Mouse (Mus musculus) myocyte (in vitro differentiated cells): Measurements from ENCODE around the gene Golt1a. TPM values are rescaled to one million over a fixed set of nuclear protein-coding genes. Genes with fewer than 3 reads are reported as not detected.

Experiments used
- H3K27me3 ChIP-seq: one replicate; pipeline ENCODE4 v1.6.1; 2011; ENCODE audit not compliant: control insufficient read depth, insufficient read depth, insufficient read length
- H3K36me3 ChIP-seq: one replicate; pipeline ENCODE4 v1.6.1; 2011; ENCODE audit not compliant: control insufficient read depth, insufficient read depth
- H3K4me2 ChIP-seq: one replicate; pipeline ENCODE4 v1.6.1; 2011; ENCODE audit warnings: low read depth, control low read depth
- H3K4me3 ChIP-seq: one replicate; pipeline ENCODE4 v1.5.1; 2011; ENCODE audit warnings: mild to moderate bottlenecking, control low read depth, moderate library complexity
- H3K79me2 ChIP-seq: one replicate; pipeline ENCODE4 v1.6.1; 2011; ENCODE audit not compliant: control insufficient read depth, insufficient read depth
- H3ac ChIP-seq: one replicate; pipeline ENCODE4 v1.6.1; 2011; ENCODE audit not compliant: control insufficient read depth, insufficient read length
- CEBPB ChIP-seq: IDR thresholded peaks from 2 replicates; pipeline ENCODE4 v1.6.1; 2011; ENCODE audit warnings: mild to moderate bottlenecking, moderate library complexity; ENCODE audit not compliant: poor library complexity, insufficient read depth, severe bottlenecking
- E2F4 ChIP-seq: IDR thresholded peaks from one replicate; pipeline ENCODE4 v1.6.1; 2011; ENCODE audit warnings: mild to moderate bottlenecking, control low read depth, moderate library complexity; ENCODE audit not compliant: insufficient read depth
- MAX ChIP-seq: IDR thresholded peaks from one replicate; pipeline ENCODE4 v1.6.1; 2011; ENCODE audit warnings: low read depth, mild to moderate bottlenecking, control low read depth
- MYOD1 ChIP-seq, 3 experiments: IDR thresholded peaks; one replicate each; pipeline ENCODE4 v1.6.1; 2011; ENCODE audit warnings: control low read depth in 2 of 3, low read depth in 2 of 3, mild to moderate bottlenecking in 2 of 3, moderate library complexity in 1 of 3; ENCODE audit not compliant: insufficient read length in 2 of 3, control insufficient read depth in 1 of 3
- MYOG ChIP-seq, 3 experiments: IDR thresholded peaks; one replicate each; pipeline ENCODE4 v1.6.1; 2011; ENCODE audit warnings: control low read depth in 2 of 3, low read depth in 2 of 3, mild to moderate bottlenecking in 2 of 3; ENCODE audit not compliant: insufficient read length in 2 of 3, control insufficient read depth in 1 of 3, insufficient read depth in 1 of 3
- POLR2A ChIP-seq: IDR thresholded peaks from one replicate; pipeline ENCODE4 v1.6.1; 2011; ENCODE audit warnings: low read depth, mild to moderate bottlenecking, control low read depth, moderate library complexity; ENCODE audit not compliant: insufficient read length
- POLR2AphosphoS2 ChIP-seq: IDR thresholded peaks from one replicate; pipeline ENCODE4 v1.6.1; 2011; ENCODE audit warnings: low read depth, control low read depth; ENCODE audit not compliant: insufficient read length
- REST ChIP-seq: IDR thresholded peaks from one replicate; pipeline ENCODE4 v1.6.1; 2011; ENCODE audit warnings: mild to moderate bottlenecking, control low read depth, moderate library complexity; ENCODE audit not compliant: insufficient read depth, insufficient read length
- SRF ChIP-seq: IDR thresholded peaks from one replicate; pipeline ENCODE4 v1.6.1; 2011; ENCODE audit warnings: low read depth; ENCODE audit not compliant: control insufficient read depth, insufficient read length
- TCF12 ChIP-seq: IDR thresholded peaks from one replicate; pipeline ENCODE4 v1.6.1; 2011; ENCODE audit warnings: mild to moderate bottlenecking, control low read depth; ENCODE audit not compliant: poor library complexity, insufficient read depth, severe bottlenecking
- TCF3 ChIP-seq: IDR thresholded peaks from one replicate; pipeline ENCODE4 v1.6.1; 2011; ENCODE audit warnings: low read depth, control low read depth; ENCODE audit not compliant: insufficient read length
- USF1 ChIP-seq: IDR thresholded peaks from one replicate; pipeline ENCODE4 v1.6.1; 2011; ENCODE audit warnings: low read depth, mild to moderate bottlenecking, control low read depth, moderate library complexity
- polyA plus RNA-seq: library from polyadenylated mRNA; unstranded; fragments of >200 nt; fragmentation: generic; extraction: Trizol; gene quantifications from one replicate; pipeline ENCODE4 v1.2.1, GENCODE M21; 2012; ENCODE audit warnings: missing spikeins

Gene Golt1a
- polyA plus RNA-seq, 1 experiment, result not detected

DNA sequence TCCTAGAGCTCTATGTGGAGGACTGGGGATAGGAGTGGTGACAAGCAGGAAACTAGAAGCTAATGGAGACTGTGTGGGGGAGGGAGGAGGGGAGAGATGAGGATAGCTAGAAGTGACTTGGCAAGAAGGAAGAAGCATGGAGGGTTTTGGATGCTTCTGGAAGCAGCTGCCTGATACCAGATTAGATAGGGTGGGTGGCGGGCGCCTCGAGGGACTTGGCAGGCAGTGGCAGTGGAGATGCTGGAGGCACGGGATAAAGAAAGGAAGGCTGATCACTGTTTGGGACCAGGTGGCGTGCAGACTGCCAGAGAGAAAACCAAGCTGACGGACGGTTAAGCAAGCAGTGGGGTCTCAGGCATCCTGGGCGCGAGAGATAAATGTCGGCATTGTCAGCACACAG is 2.3 kb downstream of the Golt1a start:
- Histone ChIP-seq H3K4me2 (no peak overlapping the region), H3K79me2 (no peaks in the 10 kb centered on the region), H3K36me3 (no peaks in the 10 kb centered on the region), H3K4me3 (no peak overlapping the region), H3ac (no peak overlapping the region), H3K27me3 (peaks cover 38% of the 10 kb centered on the region)
- TF ChIP-seq USF1, result no peak
- no peak for TF ChIP-seq POLR2AphosphoS2

DNA sequence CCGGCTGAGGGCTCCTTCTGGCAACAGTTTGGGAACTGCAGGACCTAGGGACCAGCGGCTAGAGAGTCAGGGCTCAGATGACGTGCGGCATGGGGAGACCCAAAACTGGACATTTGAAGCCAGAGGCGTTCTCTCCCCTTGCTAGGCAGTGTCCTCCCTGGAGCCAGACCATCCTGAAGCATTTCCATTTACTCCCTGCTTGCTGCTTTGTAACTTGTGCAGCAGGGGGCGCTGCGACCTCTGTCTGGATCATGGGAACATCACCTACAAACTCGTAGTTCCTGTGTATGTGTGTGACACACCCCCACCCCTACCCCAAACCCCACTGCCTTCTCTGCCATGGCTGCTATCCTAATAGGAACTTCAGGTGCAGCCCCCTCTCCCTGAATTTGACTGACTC is 4.8 kb downstream of the Golt1a start:
- Histone ChIP-seq H3K4me3 (no peak overlapping the region), H3K27me3 (peaks cover 38% of the 10 kb centered on the region), H3K4me2 (no peak overlapping the region), H3K36me3 (no peaks in the 10 kb centered on the region), H3K79me2 (no peaks in the 10 kb centered on the region), H3ac (no peak overlapping the region)
- TF ChIP-seq CEBPB, result no peak
- no peak for TF ChIP-seq MYOG (IDR thresholded peaks at IDR 0.05; ENCODE audit: control insufficient read depth in 1 of 3, insufficient read depth in 1 of 3, insufficient read length in 2 of 3, low read depth in 2 of 3)
- no peak for TF ChIP-seq SRF
- no peak for TF ChIP-seq POLR2AphosphoS2
- TF ChIP-seq TCF12, result no peak
- no peak for TF ChIP-seq MAX
- no peak for TF ChIP-seq REST
- TF ChIP-seq POLR2A, result no peak
- no peak for TF ChIP-seq TCF3
- TF ChIP-seq E2F4, result no peak
- no peak for TF ChIP-seq USF1
- TF ChIP-seq MYOD1 (IDR thresholded peaks at IDR 0.05; ENCODE audit: control insufficient read depth in 1 of 3, insufficient read length in 2 of 3, low read depth in 2 of 3), result no peak

DNA sequence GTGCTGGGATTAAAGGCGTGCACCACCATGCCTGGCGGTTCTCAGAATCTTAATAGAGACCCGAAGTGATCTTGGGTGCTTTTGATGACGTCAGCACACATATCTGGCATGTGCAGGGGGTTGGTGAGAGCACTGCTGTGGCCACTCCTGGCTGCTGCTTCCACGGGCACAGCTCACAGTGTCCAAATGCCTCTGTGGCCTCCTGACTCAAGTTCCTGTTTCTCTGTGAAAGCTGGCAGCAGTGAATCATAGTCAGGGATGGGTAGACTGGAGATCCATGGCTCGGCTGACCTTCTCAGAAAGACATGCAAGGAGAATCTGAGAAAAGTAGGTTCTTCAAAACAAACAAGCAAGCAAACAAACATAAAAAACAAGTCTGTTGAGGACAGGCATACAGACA is 6.2 kb downstream of the Golt1a start:
- H3K27me3 ChIP-seq, result peaks cover 24% of the 10 kb centered on the region
- no peak overlapping the region for H3K4me2 ChIP-seq
- no peak overlapping the region for H3K4me3 ChIP-seq
- H3K36me3 ChIP-seq, result no peaks in the 10 kb centered on the region
- no peak overlapping the region for H3ac ChIP-seq
- H3K79me2 ChIP-seq, result no peaks in the 10 kb centered on the region
- TF ChIP-seq MAX (no peak), USF1 (no peak), POLR2A (no peak)

DNA sequence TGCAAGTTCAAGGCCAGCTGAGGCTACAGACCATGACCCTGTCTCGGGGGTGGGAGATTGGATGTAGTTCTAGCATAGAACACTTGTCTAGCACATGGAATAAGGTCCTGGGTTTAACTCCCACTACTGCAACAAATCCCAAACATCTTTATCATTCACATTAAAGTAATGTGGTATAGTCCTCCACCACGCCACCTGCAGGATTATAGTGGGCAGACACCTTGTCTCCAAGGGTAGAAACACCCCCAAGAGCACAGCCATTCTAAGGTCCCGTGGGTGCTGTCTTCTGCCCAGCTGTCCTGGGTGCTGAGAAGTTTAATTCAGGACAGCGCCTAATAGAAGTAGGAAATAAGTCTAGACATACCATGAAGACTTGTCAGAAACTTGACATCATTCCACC is 7.0 kb downstream of the Golt1a start:
- TF ChIP-seq CEBPB, result no peak
- TF ChIP-seq POLR2AphosphoS2, result no peak
- no peak for TF ChIP-seq E2F4
- no peak for TF ChIP-seq TCF12
- TF ChIP-seq USF1, result no peak
- no peak for TF ChIP-seq TCF3
- no peak for TF ChIP-seq SRF
- TF ChIP-seq REST, result no peak
- no peak for TF ChIP-seq MAX
- no peak for TF ChIP-seq MYOD1 (IDR thresholded peaks at IDR 0.05; ENCODE audit: control insufficient read depth in 1 of 3, insufficient read length in 2 of 3, low read depth in 2 of 3)
- TF ChIP-seq POLR2A, result no peak
- no peak for TF ChIP-seq MYOG (IDR thresholded peaks at IDR 0.05; ENCODE audit: control insufficient read depth in 1 of 3, insufficient read depth in 1 of 3, insufficient read length in 2 of 3, low read depth in 2 of 3)
- Histone ChIP-seq H3K36me3 (no peaks in the 10 kb centered on the region), H3K4me3 (no peak overlapping the region), H3K4me2 (no peak overlapping the region), H3K79me2 (no peaks in the 10 kb centered on the region), H3K27me3 (peaks cover 18% of the 10 kb centered on the region), H3ac (no peak overlapping the region)

DNA sequence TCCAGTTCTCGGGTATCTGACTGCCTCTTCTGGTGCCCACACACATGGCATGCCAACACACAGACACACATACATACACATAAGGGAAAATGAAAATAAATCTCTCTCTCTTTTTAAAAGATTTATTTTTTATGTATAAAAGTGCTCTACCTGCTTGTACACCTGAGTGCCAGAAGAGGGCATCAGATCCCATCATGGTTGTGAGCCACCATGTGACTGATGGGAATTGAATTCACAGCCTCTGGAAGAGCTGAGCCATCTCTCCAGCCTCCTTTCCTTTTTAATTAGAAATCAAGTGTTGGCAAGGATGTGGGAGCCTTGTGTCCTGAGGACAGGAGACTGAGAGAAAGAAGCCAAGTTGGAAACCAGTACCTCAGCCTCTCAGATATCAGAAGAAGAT is 7.5 kb downstream of the Golt1a start:
- no peak for TF ChIP-seq CEBPB
- no peak for TF ChIP-seq TCF3
- no peak for TF ChIP-seq TCF12
- no peak for TF ChIP-seq MAX
- TF ChIP-seq REST, result no peak
- TF ChIP-seq USF1, result no peak
- no peak for TF ChIP-seq MYOD1 (IDR thresholded peaks at IDR 0.05; ENCODE audit: control insufficient read depth in 1 of 3, insufficient read length in 2 of 3, low read depth in 2 of 3)
- TF ChIP-seq MYOG (IDR thresholded peaks at IDR 0.05; ENCODE audit: control insufficient read depth in 1 of 3, insufficient read depth in 1 of 3, insufficient read length in 2 of 3, low read depth in 2 of 3), result no peak
- TF ChIP-seq POLR2AphosphoS2, result no peak
- TF ChIP-seq SRF, result no peak
- no peak for TF ChIP-seq E2F4
- no peak for TF ChIP-seq POLR2A
- no peak overlapping the region for H3ac ChIP-seq
- no peaks in the 10 kb centered on the region for H3K79me2 ChIP-seq
- no peak overlapping the region for H3K4me3 ChIP-seq
- no peaks in the 10 kb centered on the region for H3K36me3 ChIP-seq
- H3K4me2 ChIP-seq, result no peak overlapping the region
- peaks cover 12% of the 10 kb centered on the region for H3K27me3 ChIP-seq
